Mouse (Mus musculus): ENCODE measurements around the gene Agap2.
"Not testable (repeated sequence)": the region's sequence is repeated elsewhere in the genome, so short reads cannot be mapped to it uniquely, and the experiment has no call there.

Gene Agap2

GRCm38 (mm10) chr10:127059174-127059967 is 15.7 kb upstream of the Agap2 start:
- DNase-seq (ENCODE audit: low spot score): no peak

GRCm38 (mm10) chr10:127059968-127060916 is 14.8 kb upstream of the Agap2 start, which contains the start of gene March9:
March9 (minus strand) TSS chr10:127060184.
- no peak for DNase-seq (ENCODE audit: low spot score)

- DNase-seq (ENCODE audit: low spot score): no peak
Measured at GRCm38 (mm10) chr10:127061085-127061484, 14.0 kb upstream of the Agap2 start.

- no peak for DNase-seq (ENCODE audit: low spot score)
Measured at GRCm38 (mm10) chr10:127061513-127061912, 13.6 kb upstream of the Agap2 start.

- not testable (repeated sequence) for DNase-seq (ENCODE audit: low spot score)
Measured at GRCm38 (mm10) chr10:127062101-127062500, 13.0 kb upstream of the Agap2 start.

GRCm38 (mm10) chr10:127062503-127062902 is 12.6 kb upstream of the Agap2 start:
- DNase-seq (ENCODE audit: low spot score): no peak

GRCm38 (mm10) chr10:127063239-127063872 is 11.7 kb upstream of the Agap2 start, which contains the start of gene Cdk4:
Cdk4 (plus strand) TSS chr10:127063534.
- peak; percentile 95 for DNase-seq (ENCODE audit: low spot score)

- no peak for DNase-seq (ENCODE audit: low spot score)
Measured at GRCm38 (mm10) chr10:127063913-127064870, 10.9 kb upstream of the Agap2 start.

GRCm38 (mm10) chr10:127065981-127066380 is 9.1 kb upstream of the Agap2 start:
- DNase-seq (ENCODE audit: low spot score): no peak

GRCm38 (mm10) chr10:127066519-127067018 is 8.5 kb upstream of the Agap2 start:
- no peak for DNase-seq (ENCODE audit: low spot score)

- no peak for DNase-seq (ENCODE audit: low spot score)
Measured at GRCm38 (mm10) chr10:127068360-127069038, 6.6 kb upstream of the Agap2 start.

- no peak for DNase-seq (ENCODE audit: low spot score)
Measured at GRCm38 (mm10) chr10:127069281-127070189, 5.5 kb upstream of the Agap2 start.

GRCm38 (mm10) chr10:127070190-127071121 is 4.6 kb upstream of the Agap2 start, which contains the start of gene Tspan31:
Tspan31 (minus strand) TSS chr10:127070264.
- peak; percentile 53 for DNase-seq (ENCODE audit: low spot score)

GRCm38 (mm10) chr10:127071203-127071602 is 3.9 kb upstream of the Agap2 start:
- DNase-seq (ENCODE audit: low spot score): no peak

- DNase-seq (ENCODE audit: low spot score): not testable (repeated sequence)
Measured at GRCm38 (mm10) chr10:127072270-127072669, 2.8 kb upstream of the Agap2 start.

GRCm38 (mm10) chr10:127072969-127073368 is 2.1 kb upstream of the Agap2 start:
- not testable (repeated sequence) for DNase-seq (ENCODE audit: low spot score)

GRCm38 (mm10) chr10:127073981-127074380 is 1.1 kb upstream of the Agap2 start:
- DNase-seq (ENCODE audit: low spot score): no peak

- DNase-seq (ENCODE audit: low spot score): no peak
Measured at GRCm38 (mm10) chr10:127075651-127076050, 567 bp downstream of the Agap2 start.

Data from ovary, postnatal 10 days (tissue).